Mouse (Mus musculus): ENCODE measurements around the gene Arhgef3.

GRCm38 (mm10) chr14:27169287-27169686 is 54.6 kb downstream of the Arhgef3 start:
- TF ChIP-seq CTCF (IDR thresholded peaks at IDR 0.05; ENCODE audit: low read depth, low read length) (no peak), GATA1 (IDR thresholded peaks at IDR 0.05; ENCODE audit: borderline replicate concordance, low read length) (no peak), TAL1 (conservative IDR thresholded peaks at IDR 0.05; ENCODE audit: low read depth, low read length) (no peak), POLR2AphosphoS5 (IDR thresholded peaks at IDR 0.05; ENCODE audit: insufficient replicate concordance, low read depth, low read length) (no peak)

Measured in G1E (cell line).